Mouse (Mus musculus): ENCODE measurements at regions not wholly inside any gene's neighbourhood (a gene's known extent, or its start where the extent isn't known, plus 50 kb on each side); places are given as distances from the start of the nearest gene placed in this dataset.

DNA sequence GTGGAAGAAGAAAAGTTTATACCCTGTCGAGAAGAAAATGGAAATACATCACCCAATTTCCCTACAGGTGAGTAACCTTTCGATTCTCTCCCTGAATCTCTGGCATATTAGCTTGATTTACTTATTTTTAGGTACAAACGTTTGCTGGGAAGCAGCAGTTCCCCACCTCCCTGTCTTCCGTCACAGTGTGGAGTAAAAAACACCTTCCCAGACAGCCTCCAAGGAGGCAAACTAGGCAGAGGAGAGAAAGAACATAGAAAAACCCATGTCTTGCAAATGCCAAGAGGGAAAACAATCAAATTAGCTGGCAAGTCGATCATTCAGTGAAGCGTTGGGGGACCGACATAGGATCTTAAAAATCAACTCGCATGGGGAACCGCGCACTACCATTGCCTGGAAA is 209.0 kb upstream of the Btbd3 start:
- ATAC-seq (ENCODE audit: insufficient read depth) = no peak
- Histone ChIP-seq H3K4me1 (replicated peaks) (no peaks in the 10 kb centered on the region), H3K36me3 (replicated peaks) (no peaks in the 10 kb centered on the region), H3K27me3 (no peaks in the 10 kb centered on the region), H3K9me3 (replicated peaks) (no peaks in the 10 kb centered on the region), H3K27ac (replicated peaks) (no peak overlapping the region), H3K4me3 (replicated peaks) (no peak overlapping the region), H3K9ac (no peak overlapping the region), H3K4me2 (no peak overlapping the region)
- WGBS (ENCODE audit: insufficient replicate concordance) = 63% methylated on average over 10 of the region's 10 CpGs

DNA sequence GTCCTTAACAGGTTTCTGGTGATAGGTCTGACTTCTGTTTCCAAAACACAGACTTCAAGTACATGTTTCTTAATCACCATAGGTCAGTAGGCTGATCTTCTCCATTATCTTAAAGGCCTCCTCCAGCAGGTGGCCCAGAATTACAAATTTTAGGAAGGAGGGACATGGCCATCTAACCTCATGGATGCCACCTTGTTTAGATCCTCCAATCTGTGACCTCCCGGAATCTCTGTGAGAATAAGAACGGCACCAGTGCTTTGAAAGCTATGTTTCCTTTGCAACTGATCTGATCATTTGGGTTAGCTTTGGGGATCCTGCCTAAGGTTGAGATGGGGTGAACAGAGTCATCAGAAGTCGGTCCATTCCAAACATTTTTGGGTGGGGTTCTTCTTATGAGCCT is 209.4 kb upstream of the Btbd3 start:
- 71% methylated on average over 3 of the region's 3 CpGs for WGBS (ENCODE audit: insufficient replicate concordance)

DNA sequence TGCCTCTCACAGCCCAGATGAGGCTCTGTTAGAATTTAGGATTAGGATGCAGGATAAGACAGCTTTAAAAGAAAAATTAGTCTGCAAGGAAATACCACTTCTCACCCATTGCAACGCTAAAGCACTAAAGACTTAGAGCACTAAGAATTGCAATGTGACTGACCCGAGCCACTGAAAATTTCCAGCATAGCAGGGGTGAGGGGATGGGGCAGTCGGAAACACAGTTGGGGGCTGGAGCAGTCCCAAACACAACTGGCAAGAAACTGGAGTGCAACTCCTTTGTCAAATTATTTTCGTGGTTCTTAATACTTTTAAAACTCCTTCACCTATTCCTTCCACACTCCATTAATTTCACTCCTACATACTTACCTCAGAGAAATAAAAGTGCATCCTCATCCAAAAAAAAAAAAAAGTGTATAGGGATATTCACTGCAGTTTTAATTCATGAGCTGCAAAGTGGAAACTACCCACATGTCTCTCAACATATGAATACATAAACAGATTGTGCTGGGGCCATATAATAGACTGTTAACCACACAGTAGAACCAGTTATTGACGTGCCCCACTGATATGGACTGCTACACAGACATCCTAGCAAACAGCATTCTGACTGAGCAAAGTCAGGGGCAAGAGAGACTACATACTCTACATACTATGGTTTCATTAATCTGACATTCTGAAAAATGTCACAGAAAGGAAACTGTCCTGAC is 210.3 kb upstream of the Btbd3 start:
- no peak overlapping the region for H3K4me3 ChIP-seq (replicated peaks)
- no peaks in the 10 kb centered on the region for H3K9me3 ChIP-seq (replicated peaks)
- H3K36me3 ChIP-seq (replicated peaks) = no peaks in the 10 kb centered on the region
- no peak overlapping the region for H3K9ac ChIP-seq
- no peaks in the 10 kb centered on the region for H3K27me3 ChIP-seq
- ATAC-seq (ENCODE audit: insufficient read depth) = no peak
- 28% methylated on average over 5 of the region's 5 CpGs for WGBS (ENCODE audit: insufficient replicate concordance)
- H3K27ac ChIP-seq (replicated peaks) = no peak overlapping the region
- no peaks in the 10 kb centered on the region for H3K4me1 ChIP-seq (replicated peaks)
- no peak overlapping the region for H3K4me2 ChIP-seq

More for the DNA sequence above, 209.4 kb upstream of the Btbd3 start:
- ATAC-seq (ENCODE audit: insufficient read depth) = no peak
- H3K4me2 ChIP-seq = no peak overlapping the region
- no peaks in the 10 kb centered on the region for H3K27me3 ChIP-seq
- no peak overlapping the region for H3K27ac ChIP-seq (replicated peaks)
- no peaks in the 10 kb centered on the region for H3K9me3 ChIP-seq (replicated peaks)
- H3K4me1 ChIP-seq (replicated peaks) = no peaks in the 10 kb centered on the region
- H3K4me3 ChIP-seq (replicated peaks) = no peak overlapping the region
- H3K36me3 ChIP-seq (replicated peaks) = no peaks in the 10 kb centered on the region
- no peak overlapping the region for H3K9ac ChIP-seq

DNA sequence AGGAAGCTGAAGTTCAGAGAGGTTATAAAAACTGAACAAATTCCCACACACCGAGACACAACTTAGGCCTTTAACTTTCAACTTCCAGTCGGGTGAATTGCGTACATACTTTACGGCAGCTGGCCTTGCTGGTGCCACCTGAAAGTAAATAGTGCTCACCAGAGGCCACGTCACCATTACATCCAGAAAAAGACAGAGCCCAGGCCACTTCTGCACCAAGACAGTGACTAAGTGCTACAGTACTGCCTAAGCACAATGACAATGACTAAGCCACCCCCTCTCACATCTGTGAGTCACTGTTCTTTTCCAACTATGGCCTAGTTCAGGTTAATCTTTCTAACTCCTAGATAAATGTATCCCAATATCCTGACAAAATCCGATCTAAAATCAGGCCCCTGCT is 215.7 kb upstream of the Btbd3 start:
- Histone ChIP-seq H3K9ac (no peak overlapping the region), H3K27ac (replicated peaks) (no peak overlapping the region), H3K4me1 (replicated peaks) (no peaks in the 10 kb centered on the region), H3K36me3 (replicated peaks) (no peaks in the 10 kb centered on the region), H3K9me3 (replicated peaks) (no peaks in the 10 kb centered on the region), H3K27me3 (no peaks in the 10 kb centered on the region), H3K4me3 (replicated peaks) (no peak overlapping the region), H3K4me2 (no peak overlapping the region)
- ATAC-seq (ENCODE audit: insufficient read depth) = no peak
- WGBS (ENCODE audit: insufficient replicate concordance) = 62% methylated on average over 6 of the region's 6 CpGs

DNA sequence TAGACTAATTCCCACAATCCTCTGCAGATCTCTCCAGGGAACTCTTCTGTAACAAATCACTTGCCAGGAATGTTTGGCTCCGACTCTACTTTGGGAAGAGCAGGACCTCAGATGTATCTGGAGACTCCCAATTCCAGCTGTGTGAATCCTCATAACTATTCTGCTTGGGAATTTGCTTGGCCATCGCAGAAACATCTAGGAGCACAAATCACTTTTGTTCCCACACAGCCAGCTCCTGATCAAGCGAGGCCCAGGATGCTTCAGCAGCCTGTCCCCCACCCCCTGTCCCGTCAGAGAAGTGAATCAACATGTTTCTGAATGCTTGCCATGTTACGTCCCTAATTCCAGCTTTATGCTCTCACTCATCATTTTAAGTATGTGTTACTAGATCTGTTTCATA is 216.1 kb upstream of the Btbd3 start:
- Histone ChIP-seq H3K9ac (no peak overlapping the region), H3K36me3 (replicated peaks) (no peaks in the 10 kb centered on the region), H3K27me3 (no peaks in the 10 kb centered on the region), H3K4me3 (replicated peaks) (no peak overlapping the region), H3K4me2 (no peak overlapping the region), H3K4me1 (replicated peaks) (no peaks in the 10 kb centered on the region), H3K27ac (replicated peaks) (no peak overlapping the region), H3K9me3 (replicated peaks) (no peaks in the 10 kb centered on the region)
- ATAC-seq (ENCODE audit: insufficient read depth) = no peak
- WGBS (ENCODE audit: insufficient replicate concordance) = 63% methylated on average over 5 of the region's 5 CpGs

DNA sequence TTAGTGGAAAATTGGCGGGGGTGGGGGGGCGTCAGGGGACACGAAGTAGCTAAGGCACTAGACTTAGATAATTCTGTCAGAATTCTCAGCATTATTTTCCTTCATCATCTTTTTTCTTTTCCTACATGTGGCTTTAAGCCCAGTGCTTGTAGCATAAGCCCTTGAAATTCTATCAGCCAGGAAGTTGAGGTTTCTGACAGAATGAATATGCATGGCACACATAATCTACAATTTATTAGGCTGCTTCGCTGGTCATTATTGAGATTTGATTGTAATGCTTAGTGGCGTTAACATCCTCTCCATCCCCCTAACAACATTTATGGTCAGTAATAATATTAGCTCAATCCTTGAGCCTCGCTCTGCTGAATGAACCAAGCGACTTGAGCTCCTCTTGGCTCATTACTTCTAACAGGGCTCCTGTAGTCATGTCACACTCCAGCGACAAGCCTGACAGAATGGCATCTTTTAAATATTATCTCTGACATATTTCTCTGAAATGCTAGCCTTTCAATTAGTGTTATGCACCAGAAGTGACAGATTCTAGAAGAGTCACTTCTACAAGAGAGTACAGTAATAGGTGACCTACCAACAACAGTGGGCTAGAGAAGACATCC is 222.1 kb upstream of the Btbd3 start:
- no peak overlapping the region for H3K27ac ChIP-seq (replicated peaks)
- H3K9ac ChIP-seq = no peak overlapping the region
- H3K27me3 ChIP-seq = no peaks in the 10 kb centered on the region
- H3K4me2 ChIP-seq = no peak overlapping the region
- no peak for ATAC-seq (ENCODE audit: insufficient read depth)
- no peaks in the 10 kb centered on the region for H3K9me3 ChIP-seq (replicated peaks)
- 72% methylated on average over 8 of the region's 8 CpGs for WGBS (ENCODE audit: insufficient replicate concordance)
- H3K4me3 ChIP-seq (replicated peaks) = no peak overlapping the region
- no peaks in the 10 kb centered on the region for H3K4me1 ChIP-seq (replicated peaks)
- H3K36me3 ChIP-seq (replicated peaks) = no peaks in the 10 kb centered on the region

DNA sequence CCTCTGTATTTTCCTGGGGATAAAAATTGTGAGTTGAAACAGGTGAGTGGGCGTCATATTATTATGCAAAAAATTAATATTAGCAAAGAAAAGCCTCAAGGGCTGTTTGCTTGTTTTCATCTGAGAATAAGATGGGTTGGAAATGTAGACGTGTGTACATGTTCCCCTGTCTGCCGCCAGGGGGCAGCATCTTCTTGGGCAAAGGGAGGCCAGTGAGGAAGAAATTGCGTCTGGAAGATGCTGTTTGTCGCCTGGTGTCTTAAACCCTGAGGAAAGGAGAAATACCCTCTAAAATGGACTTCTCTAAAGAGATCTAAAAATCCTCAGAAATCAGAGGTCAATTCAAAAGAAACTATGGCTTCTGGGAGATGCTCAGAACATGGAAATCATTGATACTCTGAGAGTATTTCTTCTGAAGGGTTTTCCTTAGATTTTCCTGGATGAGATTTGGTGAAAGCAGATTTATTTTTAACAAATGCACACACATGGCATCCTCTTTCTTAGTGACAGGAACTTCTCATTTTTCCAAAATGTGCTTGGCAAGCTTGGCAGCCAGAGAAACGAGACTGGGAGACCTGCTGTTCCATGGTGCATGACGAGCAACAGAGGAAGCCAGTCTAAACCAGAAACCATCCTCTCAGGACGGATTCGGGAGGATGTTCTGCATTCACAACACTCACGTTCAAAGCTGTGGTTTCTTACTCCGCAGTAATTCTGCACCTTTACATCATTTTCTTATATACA is 222.8 kb upstream of the Btbd3 start:
- Histone ChIP-seq H3K4me3 (replicated peaks) (no peak overlapping the region), H3K36me3 (replicated peaks) (no peaks in the 10 kb centered on the region), H3K4me1 (replicated peaks) (no peaks in the 10 kb centered on the region), H3K9ac (no peak overlapping the region), H3K9me3 (replicated peaks) (no peaks in the 10 kb centered on the region), H3K27ac (replicated peaks) (no peak overlapping the region), H3K27me3 (no peaks in the 10 kb centered on the region), H3K4me2 (no peak overlapping the region)
- no peak for ATAC-seq (ENCODE audit: insufficient read depth)
- WGBS (ENCODE audit: insufficient replicate concordance) = 28% methylated on average over 11 of the region's 11 CpGs

DNA sequence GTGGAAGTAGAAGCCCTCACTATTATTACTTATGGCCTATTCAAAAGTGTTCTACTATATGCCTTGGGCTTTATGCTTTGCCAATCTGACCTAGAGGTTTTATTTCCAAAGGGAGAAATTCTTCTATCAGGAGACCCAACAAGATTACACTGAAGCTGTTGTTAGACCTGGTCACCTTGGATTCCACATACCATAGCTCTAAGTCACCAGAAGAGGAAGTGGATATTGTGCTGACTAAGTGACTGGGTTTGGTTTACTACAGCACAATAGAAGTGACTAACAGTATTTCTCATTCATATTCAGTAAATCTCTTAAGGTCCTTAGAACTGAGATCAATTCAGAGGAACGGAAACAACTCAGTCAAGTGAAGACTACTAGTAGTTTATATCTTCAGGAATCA is 229.0 kb upstream of the Btbd3 start:
- no peaks in the 10 kb centered on the region for H3K27me3 ChIP-seq
- no peak overlapping the region for H3K4me2 ChIP-seq
- H3K9ac ChIP-seq = no peak overlapping the region
- 60% methylated on average over 1 of the region's 1 CpGs for WGBS (ENCODE audit: insufficient replicate concordance)
- no peaks in the 10 kb centered on the region for H3K9me3 ChIP-seq (replicated peaks)
- no peak overlapping the region for H3K4me3 ChIP-seq (replicated peaks)
- ATAC-seq (ENCODE audit: insufficient read depth) = no peak
- H3K4me1 ChIP-seq (replicated peaks) = no peaks in the 10 kb centered on the region
- no peak overlapping the region for H3K27ac ChIP-seq (replicated peaks)
- no peaks in the 10 kb centered on the region for H3K36me3 ChIP-seq (replicated peaks)

DNA sequence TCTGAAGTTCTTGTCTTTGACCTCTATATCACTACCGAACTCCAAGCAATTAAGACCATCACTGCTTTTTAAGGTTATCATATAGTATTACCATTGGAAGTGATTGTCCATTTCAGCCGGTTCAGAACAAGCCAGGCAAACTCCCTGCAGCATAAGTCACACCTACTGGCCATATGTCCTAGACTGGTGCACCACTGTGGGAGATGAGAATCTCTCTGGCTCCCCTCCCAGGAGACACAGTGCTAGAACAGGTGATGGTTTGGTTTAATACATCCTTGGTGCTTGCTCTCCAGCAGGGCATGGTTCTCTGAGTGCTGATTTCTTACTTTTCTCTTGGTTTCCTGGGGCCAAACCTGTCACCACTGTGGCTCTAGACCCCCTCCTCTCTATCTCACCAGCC is 232.8 kb upstream of the Btbd3 start:
- H3K4me2 ChIP-seq = no peak overlapping the region
- H3K4me3 ChIP-seq (replicated peaks) = no peak overlapping the region
- H3K27me3 ChIP-seq = no peaks in the 10 kb centered on the region
- WGBS (ENCODE audit: insufficient replicate concordance) = 67% methylated on average over 2 of the region's 2 CpGs
- H3K27ac ChIP-seq (replicated peaks) = no peak overlapping the region
- no peaks in the 10 kb centered on the region for H3K36me3 ChIP-seq (replicated peaks)
- H3K4me1 ChIP-seq (replicated peaks) = no peaks in the 10 kb centered on the region
- H3K9me3 ChIP-seq (replicated peaks) = no peaks in the 10 kb centered on the region
- ATAC-seq (ENCODE audit: insufficient read depth) = no peak
- no peak overlapping the region for H3K9ac ChIP-seq

DNA sequence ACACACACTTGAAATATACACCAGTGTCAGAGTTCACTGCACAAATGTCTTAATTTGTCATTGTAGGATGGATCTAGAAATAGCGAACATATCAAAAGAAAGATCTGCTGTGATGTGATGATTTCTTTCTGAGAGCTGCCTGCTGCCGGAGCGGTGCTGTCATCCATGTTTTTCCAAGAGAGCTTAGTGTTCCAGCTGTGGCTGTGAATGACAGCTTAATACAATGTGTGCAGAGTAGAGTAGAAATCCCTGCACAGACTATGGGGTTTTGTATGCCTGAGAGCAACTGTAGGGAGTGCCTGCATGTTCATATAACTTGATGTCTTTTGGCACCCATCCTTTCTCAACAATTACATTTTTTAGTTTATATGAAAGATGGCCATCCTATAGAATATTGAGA is 274.6 kb upstream of the Btbd3 start:
- ATAC-seq (ENCODE audit: insufficient read depth) = no peak
- Histone ChIP-seq H3K36me3 (replicated peaks) (no peaks in the 10 kb centered on the region), H3K4me3 (replicated peaks) (no peak overlapping the region), H3K4me2 (no peak overlapping the region), H3K27me3 (no peaks in the 10 kb centered on the region), H3K4me1 (replicated peaks) (no peaks in the 10 kb centered on the region), H3K9ac (no peak overlapping the region), H3K27ac (replicated peaks) (no peak overlapping the region), H3K9me3 (replicated peaks) (no peaks in the 10 kb centered on the region)
- WGBS (ENCODE audit: insufficient replicate concordance) = 73% methylated on average over 3 of the region's 3 CpGs

DNA sequence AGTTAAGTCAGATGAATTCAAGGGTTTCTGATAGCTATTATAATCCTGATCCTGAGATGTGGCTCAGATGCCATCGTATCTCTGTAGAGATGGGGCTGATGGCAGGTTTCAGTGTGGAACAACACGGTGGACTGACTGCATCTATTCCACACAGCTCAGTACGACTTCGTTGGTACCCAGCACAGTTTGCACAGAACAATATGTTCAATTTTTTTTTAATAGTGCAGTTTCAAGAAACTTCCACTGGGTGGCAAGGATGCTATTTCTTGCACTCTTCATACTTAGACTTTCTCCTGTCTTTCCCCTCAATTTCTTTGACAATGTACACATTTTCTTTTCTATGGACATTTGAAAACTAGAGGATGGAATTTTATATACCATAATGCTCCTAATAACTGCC is 278.6 kb upstream of the Btbd3 start:
- no peak overlapping the region for H3K27ac ChIP-seq (replicated peaks)
- WGBS (ENCODE audit: insufficient replicate concordance) = 48% methylated on average over 4 of the region's 4 CpGs
- no peak for ATAC-seq (ENCODE audit: insufficient read depth)
- no peaks in the 10 kb centered on the region for H3K4me1 ChIP-seq (replicated peaks)
- H3K9me3 ChIP-seq (replicated peaks) = no peaks in the 10 kb centered on the region
- H3K36me3 ChIP-seq (replicated peaks) = no peaks in the 10 kb centered on the region
- no peak overlapping the region for H3K4me3 ChIP-seq (replicated peaks)
- no peak overlapping the region for H3K4me2 ChIP-seq
- H3K9ac ChIP-seq = no peak overlapping the region
- H3K27me3 ChIP-seq = no peaks in the 10 kb centered on the region
